Mouse (Mus musculus) spleen, adult 2 months (tissue): Measurements from ENCODE around the gene Lrrc8b. TPM values are rescaled to one million over a fixed set of nuclear protein-coding genes. Genes with fewer than 3 reads are reported as not detected.

Experiments used
- DNase-seq, 2 experiments: peaks; one replicate each; pipeline versions ENCODE4 v3.0.0 to v3.0.0-alpha.2; 2012 to 2021; ENCODE audit warnings: low spot score in 2 of 2, low read depth in 1 of 2
- H3K27ac ChIP-seq: fragments of 200-500 bp; 2 replicates; pipeline ENCODE4 v1.5.1; 2012; ENCODE audit warnings: low read length, inconsistent platforms; ENCODE audit not compliant: insufficient read depth
- H3K27me3 ChIP-seq: fragments of 200-500 bp; 2 replicates; pipeline ENCODE4 v1.6.1; 2012; ENCODE audit warnings: mild to moderate bottlenecking, moderate library complexity, low read length, inconsistent platforms; ENCODE audit not compliant: control insufficient read depth, insufficient read depth
- H3K36me3 ChIP-seq: fragments of 200-500 bp; 2 replicates; pipeline ENCODE4 v1.6.1; 2012; ENCODE audit warnings: mild to moderate bottlenecking, low read length, inconsistent platforms; ENCODE audit not compliant: control insufficient read depth, insufficient read depth
- H3K4me1 ChIP-seq: fragments of 200-500 bp; 2 replicates; pipeline ENCODE4 v1.6.1; 2011; ENCODE audit warnings: inconsistent platforms; ENCODE audit not compliant: control insufficient read depth, insufficient read depth, insufficient read length
- H3K4me3 ChIP-seq: fragments of 200-500 bp; 2 replicates; pipeline ENCODE4 v1.5.1; 2011; ENCODE audit warnings: mild to moderate bottlenecking, inconsistent platforms; ENCODE audit not compliant: insufficient read depth, insufficient read length; ENCODE audit errors: extremely low read depth
- CTCF ChIP-seq: fragments of 200-500 bp; IDR thresholded peaks from 2 replicates; pipeline ENCODE4 v1.5.1; 2011; ENCODE audit warnings: mild to moderate bottlenecking, inconsistent platforms; ENCODE audit not compliant: insufficient read depth, insufficient read length, insufficient replicate concordance; ENCODE audit errors: extremely low read depth
- POLR2A ChIP-seq: fragments of 200-500 bp; IDR thresholded peaks from 2 replicates; pipeline ENCODE4 v1.6.1; 2011; ENCODE audit warnings: low read depth, low read length, inconsistent platforms
- WGBS: fragments of 180-500 bp; shearing (Covaris S2); methylation state at CpG from one replicate; pipeline ENCODE4 v1.1.7; 2018; 5-methylcytosine and 5-hydroxymethylcytosine counted together
- polyA plus RNA-seq: library from polyadenylated mRNA; depleted of rRNA; stranded (reverse); fragments of >200 nt; gene quantifications from 2 replicates; pipeline ENCODE4 v1.2.3, GENCODE M21; 2012

Lrrc8b gene
- polyA plus RNA-seq, 1 experiment: 3.0 TPM

DNA sequence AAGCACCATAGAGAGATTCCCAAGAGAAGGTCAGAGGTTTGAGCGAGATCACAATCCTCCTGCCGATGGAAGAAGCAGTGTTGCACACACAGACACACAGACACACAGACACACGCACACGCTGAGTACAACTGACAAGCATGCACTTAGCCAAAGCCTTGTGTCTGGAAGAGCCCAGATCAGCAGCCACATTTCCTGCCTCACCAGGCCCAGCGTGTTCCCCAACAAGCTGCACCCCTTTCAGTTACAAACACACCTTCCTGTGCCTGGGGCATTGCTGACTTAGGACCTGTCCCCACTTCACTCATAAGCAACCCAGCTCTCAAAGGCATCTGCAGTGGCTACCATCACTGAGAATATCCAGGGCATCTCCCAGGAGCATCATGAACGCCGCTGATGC, 77.8 kb downstream of the Lrrc8b start:
- peaks cover 9% of the 10 kb centered on the region; the same call in 1 of the 2 replicates for H3K4me1 ChIP-seq
- TF ChIP-seq CTCF: no peak
- no peak for TF ChIP-seq POLR2A
- DNase-seq: no peak
- 74% methylated on average over 7 of the region's 7 CpGs for WGBS
- no peaks in the 10 kb centered on the region for H3K27me3 ChIP-seq
- no peak overlapping the region for H3K27ac ChIP-seq
- no peak overlapping the region for H3K4me3 ChIP-seq
- H3K36me3 ChIP-seq: no peaks in the 10 kb centered on the region

- Histone ChIP-seq H3K27ac (no peak overlapping the region), H3K4me1 (peaks cover 9% of the 10 kb centered on the region; the same call in 1 of the 2 replicates), H3K27me3 (no peaks in the 10 kb centered on the region), H3K4me3 (no peak overlapping the region), H3K36me3 (no peaks in the 10 kb centered on the region)
- no peak for DNase-seq
- TF ChIP-seq CTCF: no peak
- TF ChIP-seq POLR2A: no peak
- 79% methylated on average over 10 of the region's 10 CpGs for WGBS
Measured at GRCm38 (mm10) chr5:105494246-105494917, 78.8 kb downstream of the Lrrc8b start.

DNA sequence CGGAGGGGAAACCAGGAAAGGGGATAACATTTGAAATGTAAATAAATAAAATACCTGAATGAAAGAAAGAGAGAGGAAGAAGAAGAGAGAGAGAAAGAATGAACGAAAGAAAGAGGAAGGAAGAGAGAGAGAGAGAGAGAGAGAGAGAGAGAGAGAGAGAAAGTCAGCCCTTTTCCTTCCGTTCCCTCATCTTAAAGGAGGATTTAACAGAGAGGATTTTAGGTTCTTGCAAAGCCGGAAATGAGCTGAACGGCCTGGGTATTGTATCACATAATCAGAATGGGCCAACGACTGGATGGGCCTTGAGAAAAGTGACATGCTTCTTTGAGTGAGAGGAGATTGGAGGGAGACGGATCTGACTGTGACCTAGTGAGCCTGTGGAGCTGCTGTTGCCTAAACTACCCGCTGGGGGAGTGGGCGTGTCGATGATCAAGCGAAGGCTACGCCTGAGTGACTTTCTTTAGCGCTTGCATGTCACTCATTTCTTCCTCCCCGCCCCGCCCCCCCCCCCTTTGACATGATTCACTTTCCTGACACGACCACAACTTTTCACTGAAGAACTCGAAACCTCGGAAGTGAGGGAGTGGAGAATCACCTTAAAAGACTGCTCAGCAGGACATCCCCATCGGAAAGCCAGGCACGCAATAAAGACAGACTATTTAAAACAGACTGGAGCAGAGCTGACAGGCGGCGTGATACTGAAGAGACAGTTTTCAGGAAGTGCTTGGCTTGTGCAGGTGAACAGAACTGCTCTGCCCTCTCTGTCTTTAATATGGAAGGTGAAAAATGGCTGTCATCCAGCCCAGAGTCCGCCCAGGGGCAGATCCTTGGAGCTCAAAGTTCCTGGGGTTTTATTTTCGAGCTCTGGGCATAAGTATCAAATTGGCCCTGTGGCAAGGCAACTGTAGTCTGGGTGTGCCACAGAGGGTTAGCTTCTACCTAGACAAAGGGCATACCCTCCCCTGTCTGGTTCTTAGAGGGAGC, 79.6 kb downstream of the Lrrc8b start:
- Histone ChIP-seq H3K36me3 (no peaks in the 10 kb centered on the region), H3K4me1 (peaks cover 9% of the 10 kb centered on the region; the same call in 1 of the 2 replicates), H3K27me3 (no peaks in the 10 kb centered on the region), H3K4me3 (peak overlapping the region; percentile 60), H3K27ac (peak overlapping the region; percentile 84)
- WGBS: 7% methylated on average over 24 of the region's 24 CpGs
- TF ChIP-seq POLR2A: no peak
- peak; percentile 52; the same call in 1 of the 2 replicates for TF ChIP-seq CTCF
- peak; percentile 87 to 88 for DNase-seq

- Histone ChIP-seq H3K27ac (peak overlapping the region; percentile 84; the same call in 1 of the 2 replicates), H3K27me3 (no peaks in the 10 kb centered on the region), H3K36me3 (no peaks in the 10 kb centered on the region), H3K4me3 (no peak overlapping the region), H3K4me1 (peaks cover 12% of the 10 kb centered on the region; the same call in 1 of the 2 replicates)
- no peak for DNase-seq
- TF ChIP-seq POLR2A (no peak), CTCF (no peak)
- WGBS: 86% methylated on average over 4 of the region's 4 CpGs
Measured at GRCm38 (mm10) chr5:105496133-105496532, 80.6 kb downstream of the Lrrc8b start.

- Histone ChIP-seq H3K27me3 (no peaks in the 10 kb centered on the region), H3K27ac (no peak overlapping the region), H3K36me3 (no peaks in the 10 kb centered on the region), H3K4me3 (no peak overlapping the region), H3K4me1 (peaks cover 12% of the 10 kb centered on the region; the same call in 1 of the 2 replicates)
- TF ChIP-seq CTCF (no peak), POLR2A (no peak)
- no peak for DNase-seq
- 89% methylated on average over 7 of the region's 7 CpGs for WGBS
Measured at GRCm38 (mm10) chr5:105496586-105496985, 81.0 kb downstream of the Lrrc8b start.

DNA sequence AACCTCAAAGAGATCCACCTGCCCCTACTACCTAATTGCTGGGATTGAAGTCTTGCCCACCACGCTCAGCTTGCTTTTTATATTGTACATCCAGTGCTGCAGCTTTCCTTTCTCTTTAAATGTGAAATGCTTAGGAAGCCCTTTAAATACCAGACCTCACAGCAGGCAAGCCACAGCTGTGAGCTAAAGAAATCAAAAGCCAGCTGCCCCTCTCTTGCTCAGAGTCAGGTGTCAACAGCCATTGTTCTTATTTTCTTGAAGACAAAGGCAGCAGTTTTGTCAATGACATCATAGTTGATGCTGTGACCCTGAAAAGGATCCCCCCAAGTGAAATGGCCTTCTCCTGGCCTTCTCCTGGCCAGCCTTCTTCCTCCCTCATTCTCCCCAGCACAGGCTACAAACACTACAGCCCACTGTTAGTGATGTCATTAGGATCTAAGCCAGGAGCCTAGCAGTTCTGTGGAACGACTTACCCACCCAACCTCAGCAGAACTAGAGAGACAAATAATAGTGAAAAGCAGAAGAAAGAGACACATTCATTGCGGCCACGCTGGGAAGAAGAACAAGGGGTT, 82.9 kb downstream of the Lrrc8b start:
- peaks cover 12% of the 10 kb centered on the region; the same call in 1 of the 2 replicates for H3K4me1 ChIP-seq
- TF ChIP-seq POLR2A (no peak), CTCF (no peak)
- H3K36me3 ChIP-seq: 0 out of 2 replicates have a peak, but pooled peaks cover 2% of the 10 kb centered on the region
- H3K4me3 ChIP-seq: no peak overlapping the region
- no peak overlapping the region for H3K27ac ChIP-seq
- no peaks in the 10 kb centered on the region for H3K27me3 ChIP-seq
- 68% methylated on average over 4 of the region's 4 CpGs for WGBS
- DNase-seq: no peak
